Mouse (Mus musculus): ENCODE data around the gene Trim67. TPM values are rescaled to one million over a fixed set of nuclear protein-coding genes. Genes with fewer than 3 reads are reported as not detected.

The Trim67 gene
- 1 to 10 TPM; 2.0 to 2.4 TPM for total RNA-seq (2021)

GRCm38 (mm10) chr8:124792708-124793107 lies at the start of gene Trim67:
Trim67 (plus strand) TSS chr8:124793092.
- intact Hi-C loops (cut with DNase I), result loop anchor here (5.0 kb wide), 1 partner anchor 70 kb away; the partner anchor contains the start of genes Arv1 and Ttc13
- peak in 1 of 2 experiments; percentile 45 for DNase-seq (ENCODE audit: low spot score in 2 of 2)

GRCm38 (mm10) chr8:124746661-124747060 lies 46.2 kb upstream of the Trim67 start:
- intact Hi-C loops (cut with DNase I), result no loop called here
- no peak for DNase-seq (ENCODE audit: low spot score in 2 of 2)

- no peak for DNase-seq (ENCODE audit: low spot score in 2 of 2)
- intact Hi-C loops (cut with DNase I), result no loop called here
These were observed 41.7 kb upstream of the Trim67 start for GRCm38 (mm10) chr8:124751191-124751590.

- DNase-seq (ENCODE audit: low spot score in 2 of 2), result no peak
- intact Hi-C loops (cut with DNase I), result no loop called here
These were observed 41.2 kb upstream of the Trim67 start, which contains the start of gene Fam89a for GRCm38 (mm10) chr8:124751709-124752173. Fam89a (minus strand) TSS chr8:124751832.

- intact Hi-C loops (cut with DNase I), result no loop called here
- DNase-seq (ENCODE audit: low spot score in 2 of 2), result no peak
These were observed 40.5 kb upstream of the Trim67 start for GRCm38 (mm10) chr8:124752325-124752862.

- DNase-seq (ENCODE audit: low spot score in 2 of 2), result no peak
- intact Hi-C loops (cut with DNase I), result no loop called here
These were observed 38.6 kb upstream of the Trim67 start for GRCm38 (mm10) chr8:124754101-124754791.

- intact Hi-C loops (cut with DNase I), result no loop called here
- no peak for DNase-seq (ENCODE audit: low spot score in 2 of 2)
These were observed 38.1 kb upstream of the Trim67 start for GRCm38 (mm10) chr8:124754792-124755190.

GRCm38 (mm10) chr8:124755481-124755880 lies 37.4 kb upstream of the Trim67 start:
- intact Hi-C loops (cut with DNase I), result no loop called here

GRCm38 (mm10) chr8:124756153-124756552 lies 36.7 kb upstream of the Trim67 start:
- no peak for DNase-seq (ENCODE audit: low spot score in 2 of 2)
- intact Hi-C loops (cut with DNase I), result no loop called here

More at GRCm38 (mm10) chr8:124755481-124755880, 37.4 kb upstream of the Trim67 start:
- DNase-seq (ENCODE audit: low spot score in 2 of 2), result no peak

GRCm38 (mm10) chr8:124756601-124757000 lies 36.3 kb upstream of the Trim67 start:
- intact Hi-C loops (cut with DNase I), result no loop called here
- no peak for DNase-seq (ENCODE audit: low spot score in 2 of 2)

GRCm38 (mm10) chr8:124758544-124758943 lies 34.3 kb upstream of the Trim67 start:
- DNase-seq (ENCODE audit: low spot score in 2 of 2), result no peak
- intact Hi-C loops (cut with DNase I), result no loop called here

GRCm38 (mm10) chr8:124763061-124763460 lies 29.8 kb upstream of the Trim67 start:
- no peak for DNase-seq (ENCODE audit: low spot score in 2 of 2)
- intact Hi-C loops (cut with DNase I), result no loop called here

GRCm38 (mm10) chr8:124772389-124772788 lies 20.5 kb upstream of the Trim67 start:
- DNase-seq (ENCODE audit: low spot score in 2 of 2), result no peak
- intact Hi-C loops (cut with DNase I), result no loop called here

- DNase-seq (ENCODE audit: low spot score in 2 of 2), result peak; percentile 51 to 60
- intact Hi-C loops (cut with DNase I), result no loop called here
These were observed 17.2 kb upstream of the Trim67 start for GRCm38 (mm10) chr8:124775695-124776094.

GRCm38 (mm10) chr8:124780236-124780635 lies 12.7 kb upstream of the Trim67 start:
- no peak for DNase-seq (ENCODE audit: low spot score in 2 of 2)
- intact Hi-C loops (cut with DNase I), result no loop called here

GRCm38 (mm10) chr8:124782431-124782830 lies 10.5 kb upstream of the Trim67 start:
- DNase-seq (ENCODE audit: low spot score in 2 of 2), result no peak
- intact Hi-C loops (cut with DNase I), result no loop called here

GRCm38 (mm10) chr8:124783228-124783627 lies 9.7 kb upstream of the Trim67 start:
- intact Hi-C loops (cut with DNase I), result no loop called here
- no peak for DNase-seq (ENCODE audit: low spot score in 2 of 2)

- intact Hi-C loops (cut with DNase I), result no loop called here
- peak; percentile 64 to 71 for DNase-seq (ENCODE audit: low spot score in 2 of 2)
These were observed 8.3 kb upstream of the Trim67 start for GRCm38 (mm10) chr8:124784613-124785012.

- no peak for DNase-seq (ENCODE audit: low spot score in 2 of 2)
- intact Hi-C loops (cut with DNase I), result loop anchor here (5.0 kb wide), 1 partner anchor 68 kb away; the partner anchor contains the start of genes Arv1 and Ttc13
These were observed 2.2 kb upstream of the Trim67 start for GRCm38 (mm10) chr8:124790676-124791075.

GRCm38 (mm10) chr8:124791751-124792150 lies 1.1 kb upstream of the Trim67 start:
- intact Hi-C loops (cut with DNase I), result loop anchor here (5.0 kb wide), 1 partner anchor 69 kb away; the partner anchor contains the start of genes Arv1 and Ttc13
- no peak for DNase-seq (ENCODE audit: low spot score in 2 of 2)

- peak; percentile 40 to 57 for DNase-seq (ENCODE audit: low spot score in 2 of 2)
- intact Hi-C loops (cut with DNase I), result loop anchor here (5.0 kb wide), 1 partner anchor 70 kb away; the partner anchor contains the start of genes Arv1 and Ttc13
These were observed 706 bp upstream of the Trim67 start for GRCm38 (mm10) chr8:124792186-124792585.

All from left cerebral cortex, postnatal 36 days (tissue).